Mouse (Mus musculus): ENCODE data around the gene Bicc1. TPM values are rescaled to one million over a fixed set of nuclear protein-coding genes. Genes with fewer than 3 reads are reported as not detected.

The Bicc1 gene
- polyA plus RNA-seq, 1 experiment from 2014 or later: 4.9 TPM

- peak; percentile 50 for ATAC-seq
- H3K27me3 ChIP-seq (replicated peaks; ENCODE audit: control insufficient read depth, insufficient read depth, low read length): no peaks in the 10 kb centered on the region
- no peak overlapping the region for H3K9ac ChIP-seq (ENCODE audit: low read depth, low read length)
- no peak overlapping the region for H3K27ac ChIP-seq (ENCODE audit: low read depth, low read length)
- H3K4me3 ChIP-seq (ENCODE audit: low read length): no peak overlapping the region
- no peak overlapping the region for H3K4me2 ChIP-seq (ENCODE audit: low read length)
- no peaks in the 10 kb centered on the region for H3K4me1 ChIP-seq (ENCODE audit: control insufficient read depth, insufficient read depth, low read depth, low read length)
- H3K9me3 ChIP-seq (ENCODE audit: control insufficient read depth, low read length): no peaks in the 10 kb centered on the region
- H3K36me3 ChIP-seq (ENCODE audit: control insufficient read depth, insufficient read depth, low read length): no peaks in the 10 kb centered on the region
- WGBS: 45% methylated on average over 9 of the region's 9 CpGs
Observed at GRCm38 (mm10) chr10:70876522-70876921, 283.0 kb downstream of the Bicc1 start.

GRCm38 (mm10) chr10:70876119-70876518 is 283.4 kb downstream of the Bicc1 start:
- no peak overlapping the region for H3K27ac ChIP-seq (ENCODE audit: low read depth, low read length)
- H3K4me2 ChIP-seq (ENCODE audit: low read length): no peak overlapping the region
- WGBS: 62% methylated on average over 8 of the region's 8 CpGs
- no peaks in the 10 kb centered on the region for H3K9me3 ChIP-seq (ENCODE audit: control insufficient read depth, low read length)
- ATAC-seq: no peak
- no peaks in the 10 kb centered on the region for H3K4me1 ChIP-seq (ENCODE audit: control insufficient read depth, insufficient read depth, low read depth, low read length)
- H3K4me3 ChIP-seq (ENCODE audit: low read length): no peak overlapping the region
- no peaks in the 10 kb centered on the region for H3K36me3 ChIP-seq (ENCODE audit: control insufficient read depth, insufficient read depth, low read length)
- no peak overlapping the region for H3K9ac ChIP-seq (ENCODE audit: low read depth, low read length)
- no peaks in the 10 kb centered on the region for H3K27me3 ChIP-seq (replicated peaks; ENCODE audit: control insufficient read depth, insufficient read depth, low read length)

- Histone ChIP-seq H3K36me3 (ENCODE audit: control insufficient read depth, insufficient read depth, low read length) (no peaks in the 10 kb centered on the region), H3K27me3 (replicated peaks; ENCODE audit: control insufficient read depth, insufficient read depth, low read length) (no peaks in the 10 kb centered on the region), H3K4me2 (ENCODE audit: low read length) (peak overlapping the region; percentile 33; the same call in 1 of the 2 replicates), H3K9me3 (ENCODE audit: control insufficient read depth, low read length) (no peaks in the 10 kb centered on the region), H3K9ac (ENCODE audit: low read depth, low read length) (no peak overlapping the region), H3K4me3 (ENCODE audit: low read length) (no peak overlapping the region), H3K4me1 (ENCODE audit: control insufficient read depth, insufficient read depth, low read depth, low read length) (no peaks in the 10 kb centered on the region), H3K27ac (ENCODE audit: low read depth, low read length) (no peak overlapping the region)
- no peak for ATAC-seq
- WGBS: 13% methylated on average over 12 of the region's 12 CpGs
Observed at GRCm38 (mm10) chr10:70874994-70875538, 284.4 kb downstream of the Bicc1 start.

Other genes starting within 250 kb of the Bicc1 start
- 41.4 and 50.6 TPM in 2 replicates for gene Tfam, start 78.6 kb upstream of the Bicc1 start, polyA plus RNA-seq (2015; fragmentation: Nextera tagmentation; extraction: Ambion mirVana)
- gene Ube2d1, start 125.6 kb upstream of the Bicc1 start, polyA plus RNA-seq (2015; fragmentation: Nextera tagmentation; extraction: Ambion mirVana): 153 and 166 TPM in 2 replicates
- gene Cisd1, start 185.3 kb upstream of the Bicc1 start, polyA plus RNA-seq (2015; fragmentation: Nextera tagmentation; extraction: Ambion mirVana): 308 and 365 TPM in 2 replicates
- 14.1 and 15.9 TPM in 2 replicates for gene Ipmk, start 188.1 kb upstream of the Bicc1 start, polyA plus RNA-seq (2015; fragmentation: Nextera tagmentation; extraction: Ambion mirVana)